Mouse (Mus musculus) kidney, postnatal 10 days (tissue): ENCODE measurements at regions not wholly inside any gene's neighbourhood (a gene's known extent, or its start where the extent isn't known, plus 50 kb on each side); places are given as distances from the start of the nearest gene placed in this dataset.
A peak's percentile ranks its signal among the peaks of the same experiment; 100 is the strongest.

ENCODE experiments used
- DNase-seq: peaks from one replicate; pipeline ENCODE4 v3.0.0; 2021; ENCODE audit warnings: mixed read lengths

DNA sequence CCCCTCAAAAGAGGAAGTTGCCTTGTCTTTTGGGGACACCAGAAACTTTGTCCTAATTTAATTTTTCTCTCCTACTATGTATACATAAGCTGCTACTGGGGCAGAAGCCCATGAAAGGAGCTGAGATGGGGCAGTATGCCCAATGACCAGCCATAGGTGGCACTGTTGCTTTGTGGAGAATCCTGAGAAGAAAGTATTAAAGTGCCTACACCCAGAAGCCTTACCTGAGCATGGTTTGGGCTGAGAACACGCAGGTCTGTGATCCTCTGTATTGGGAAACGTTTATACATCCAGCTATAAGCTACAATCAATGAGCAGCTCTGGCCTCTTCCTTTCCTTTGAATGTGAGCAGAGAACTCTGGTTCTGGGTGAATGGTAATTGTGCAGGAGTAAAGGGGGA, 1088.5 kb downstream of the Jrkl start:
- DNase-seq: peak; percentile 16

DNA sequence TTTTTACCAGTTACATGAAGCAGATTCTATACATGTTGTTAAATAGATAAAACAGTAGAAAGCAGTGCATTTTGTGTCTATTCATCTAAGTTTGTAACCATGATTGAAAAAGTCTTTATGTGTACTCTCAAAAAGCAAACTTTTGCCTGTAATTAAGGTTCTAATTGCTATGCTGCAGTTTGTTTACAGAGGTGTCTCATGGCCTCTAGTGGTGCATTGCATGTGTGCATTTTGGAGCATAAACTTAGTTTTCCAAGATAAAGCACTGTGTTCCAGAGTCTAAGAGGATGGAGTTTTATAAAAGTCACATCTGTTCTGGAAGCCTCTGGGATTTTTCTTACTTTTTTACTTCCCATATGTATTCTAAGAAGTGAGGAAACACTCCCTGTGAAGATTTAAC, 1132.3 kb downstream of the Jrkl start:
- DNase-seq: no peak
